In genomic region chr8:45055500-45055899, GRCm38 (mm10) we compare ENCODE assay signal across 38 mouse cellular contexts. TPM values are rescaled to one million over a fixed set of nuclear protein-coding genes. Genes with fewer than 3 reads are reported as not detected.
A peak's percentile ranks its signal among the peaks of the same experiment; 100 is the strongest.
DNase-seq lines count a peak whose midpoint lies in the region; ATAC-seq and TF ChIP-seq lines count a peak whose summit lies in the region.
"Had no signal": no experiment of that assay in that cellular context is flagged by ENCODE, and none has a peak within 500 bp of the region (broad histone marks: within the 10 kb centered on the region; RNA-seq: fewer than 3 reads in every experiment).

No protein-coding gene starts in this region.

- intact Hi-C loops in gastrocnemius, adult 2 months (cut with DNase I): no loop called here

- no peak for DNase-seq in layer of hippocampus, adult 2 months (ENCODE audit: low spot score in 2 of 2)
- no peak for DNase-seq in layer of hippocampus, postnatal 25 days (ENCODE audit: extremely low spot score in 1 of 2, low spot score in 1 of 2)
- peak; percentile 16 for DNase-seq in 3T3-L1 (ENCODE audit: low read depth, low spot score)
- DNase-seq in ES-CJ7 (ENCODE audit: low read depth, low spot score): peak; percentile 64
- DNase-seq in ZHBTc4 (ENCODE audit: low read depth, low spot score): peak; percentile 67
- DNase-seq in gastrocnemius, adult 2 months: no peak
- DNase-seq: adrenal gland, postnatal 14 days; B cell, adult 2 months; cerebellum, adult 11 months; cerebellum, adult 9-10 months; cerebellum, postnatal 36 days; embryo, embryonic 11 days; gastrocnemius, postnatal 10 days; heart, postnatal 14 days; kidney, adult 11 months; kidney, postnatal 36 days; layer of hippocampus, postnatal 36 days; liver; lung, postnatal 36 days; thymus, postnatal 14 days had no signal

- TF ChIP-seq CTCF in layer of hippocampus, adult 2 months (conservative IDR thresholded peaks at IDR 0.05): peak; percentile 35
- no peak for TF ChIP-seq CTCF in gastrocnemius, adult 2 months (IDR thresholded peaks at IDR 0.05)

- H3K27ac ChIP-seq in layer of hippocampus, adult 2 months: no peak overlapping the region
- no peak overlapping the region for H3K27ac ChIP-seq in gastrocnemius, adult 2 months
- H3K27ac ChIP-seq: embryonic facial prominence, embryonic 12.5 days; forebrain, embryonic 15.5 days; hindbrain, embryonic 12.5 days; hindbrain, postnatal 0 days; liver, embryonic 15.5 days; lung, embryonic 15.5 days; midbrain, embryonic 12.5 days had no signal

- ATAC-seq in inflammation-experienced regulatory T-cells, adult 6 months: no peak
- ATAC-seq: forebrain, embryonic 15.5 days; hindbrain, postnatal 0 days had no signal

- no peak overlapping the region for H3K4me3 ChIP-seq in layer of hippocampus, adult 2 months
- no peak overlapping the region for H3K4me3 ChIP-seq in gastrocnemius, adult 2 months
- H3K4me3 ChIP-seq: embryonic facial prominence, embryonic 12.5 days; forebrain, embryonic 15.5 days; hindbrain, embryonic 12.5 days; liver, embryonic 15.5 days; lung, embryonic 15.5 days; megakaryocyte, embryonic 14.5 days; midbrain, embryonic 12.5 days had no signal

RNA-seq across cellular contexts. Expression of gene Mtnr1a, which starts 13.4 kb away (rescaled TPM):
- total RNA-seq in layer of hippocampus, adult 2 months (2021): not detected
- not detected for total RNA-seq in layer of hippocampus, postnatal 25 days (2021)
- not detected for polyA plus RNA-seq in inflammation-experienced regulatory T-cells, adult 6 months (2017; shearing (Covaris generic))
- not detected for total RNA-seq in gastrocnemius, adult 2 months (2021)
- total RNA-seq: adrenal gland, postnatal 14 days; G1E; gastrocnemius, postnatal 10 days; heart, postnatal 14 days; layer of hippocampus, adult 8-10 months; layer of hippocampus, postnatal 36 days; left cerebral cortex, postnatal 10 days; monocyte, adult 5-6 weeks had no signal
- polyA plus RNA-seq: forebrain, embryonic 15.5 days; G1E; gonadal fat pad, adult 2 months; heart, embryonic 14.5 days; kidney, embryonic 14.5 days; limb, embryonic 11.5 days; liver, embryonic 15.5 days; urinary bladder, adult 2 months had no signal

Comparison
In these comparisons a context has a peak if more than half of its experiments do, and no peak if none do; other contexts are left out.
1. DNase-seq: peak in 3T3-L1 (single experiment), ES-CJ7 (single experiment) and ZHBTc4 (single experiment); none in layer of hippocampus, adult 2 months (0 of 2), layer of hippocampus, postnatal 25 days (0 of 2) and gastrocnemius, adult 2 months (single experiment).